ENCODE assay signal across 12 mouse cellular contexts in the genomic region with DNA sequence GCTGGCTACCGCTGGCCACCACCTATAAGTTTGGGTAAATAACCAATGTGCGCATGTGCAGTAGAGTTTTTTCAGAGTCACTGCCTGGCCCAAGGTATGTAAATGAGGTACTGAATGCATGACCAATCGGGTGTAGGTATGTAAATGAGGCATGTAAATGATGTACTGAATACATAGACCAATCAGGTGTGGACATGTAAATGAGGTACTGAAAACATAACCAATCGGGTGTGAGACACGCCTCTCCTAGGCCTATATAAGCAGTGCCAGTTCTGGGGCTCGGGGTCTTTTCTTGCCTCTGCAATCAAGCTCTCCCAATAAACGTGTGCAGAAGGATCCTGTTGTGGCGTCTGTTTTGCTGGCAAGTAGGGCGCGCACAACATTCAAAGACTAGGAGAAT. TPM values are rescaled to one million over a fixed set of nuclear protein-coding genes. Genes with fewer than 3 reads are reported as not detected.
"Had no signal": no experiment of that assay in that cellular context is flagged by ENCODE, and none has a peak within 500 bp of the region (broad histone marks: within the 10 kb centered on the region; RNA-seq: fewer than 3 reads in every experiment).

No protein-coding gene starts in this region.

RNA-seq across cellular contexts. Expression of a gene that starts 19.8 kb away (rescaled TPM):
- total RNA-seq: neutrophil, adult 5-6 weeks had no signal
- polyA plus RNA-seq: neural tube, embryonic 13.5 days; neural tube, embryonic 14.5 days; neural tube, embryonic 15.5 days; small intestine, adult 2 months; spleen, adult 2 months; stomach, embryonic 14.5 days; stomach, embryonic 15.5 days; stomach, embryonic 16.5 days; stomach, postnatal 0 days; thymus, postnatal 0 days; urinary bladder, adult 2 months had no signal
